8 mouse cellular contexts compared by ENCODE assay signal in genomic region chrX:71364062-71364461, GRCm38 (mm10). TPM values are rescaled to one million over a fixed set of nuclear protein-coding genes. Genes with fewer than 3 reads are reported as not detected.
DNase-seq lines count a peak whose midpoint lies in the region; ATAC-seq and TF ChIP-seq lines count a peak whose summit lies in the region.

No protein-coding gene starts in this region.

- peak overlapping the region; percentile 62 for H3K4me3 ChIP-seq in embryonic facial prominence, embryonic 13.5 days
- peak overlapping the region; percentile 60 for H3K4me3 ChIP-seq in intestine, embryonic 15.5 days (replicated peaks)
- peak overlapping the region; percentile 59 for H3K4me3 ChIP-seq in midbrain, postnatal 0 days (ENCODE audit: low read depth, low read length)

- peak overlapping the region; percentile 62 for H3K4me2 ChIP-seq in embryonic facial prominence, embryonic 13.5 days
- H3K4me2 ChIP-seq in intestine, embryonic 15.5 days (replicated peaks), result peak overlapping the region; percentile 61
- peak overlapping the region; percentile 51 for H3K4me2 ChIP-seq in midbrain, postnatal 0 days (ENCODE audit: low read depth, low read length, poor library complexity, severe bottlenecking)

- no peaks in the 10 kb centered on the region for H3K4me1 ChIP-seq in embryonic facial prominence, embryonic 13.5 days
- H3K4me1 ChIP-seq in intestine, embryonic 15.5 days (replicated peaks), result no peaks in the 10 kb centered on the region
- no peaks in the 10 kb centered on the region for H3K4me1 ChIP-seq in midbrain, postnatal 0 days (ENCODE audit: insufficient read depth, low read length)

- H3K9me3 ChIP-seq in embryonic facial prominence, embryonic 13.5 days, result no peaks in the 10 kb centered on the region
- no peaks in the 10 kb centered on the region for H3K9me3 ChIP-seq in intestine, embryonic 15.5 days
- no peaks in the 10 kb centered on the region for H3K9me3 ChIP-seq in midbrain, postnatal 0 days (ENCODE audit: low read length)

- no peak overlapping the region for H3K27ac ChIP-seq in embryonic facial prominence, embryonic 13.5 days
- no peak overlapping the region for H3K27ac ChIP-seq in intestine, embryonic 15.5 days
- H3K27ac ChIP-seq in midbrain, postnatal 0 days (ENCODE audit: low read depth, low read length), result no peak overlapping the region

- no peak overlapping the region for H3K9ac ChIP-seq in embryonic facial prominence, embryonic 13.5 days
- H3K9ac ChIP-seq in intestine, embryonic 15.5 days, result no peak overlapping the region
- no peak overlapping the region for H3K9ac ChIP-seq in midbrain, postnatal 0 days (replicated peaks; ENCODE audit: low read length, poor library complexity, severe bottlenecking)

- H3K27me3 ChIP-seq in embryonic facial prominence, embryonic 13.5 days, result no peaks in the 10 kb centered on the region
- no peaks in the 10 kb centered on the region for H3K27me3 ChIP-seq in intestine, embryonic 15.5 days (replicated peaks)
- no peaks in the 10 kb centered on the region for H3K27me3 ChIP-seq in midbrain, postnatal 0 days (ENCODE audit: insufficient read depth, low read length)

- DNase-seq in layer of hippocampus, adult 11-12 months (ENCODE audit: low spot score), result peak; percentile 18
- DNase-seq in layer of hippocampus, adult 9-10 months (ENCODE audit: low spot score), result no peak
- no peak for DNase-seq in midbrain, postnatal 0 days (ENCODE audit: low spot score)
- no peak for DNase-seq in cerebellum, postnatal 25 days
- no peak for DNase-seq in urinary bladder, adult 2 months (ENCODE audit: low spot score)
- DNase-seq in gastrocnemius, postnatal 10 days, result no peak

- H3K36me3 ChIP-seq in embryonic facial prominence, embryonic 13.5 days, result no peaks in the 10 kb centered on the region
- no peaks in the 10 kb centered on the region for H3K36me3 ChIP-seq in intestine, embryonic 15.5 days
- H3K36me3 ChIP-seq in midbrain, postnatal 0 days (ENCODE audit: insufficient read depth, low read length), result no peaks in the 10 kb centered on the region

- ATAC-seq in embryonic facial prominence, embryonic 13.5 days (ENCODE audit: insufficient number of reproducible peaks, insufficient read depth, low FRiP score, low TSS enrichment, low read depth), result no peak
- ATAC-seq in intestine, embryonic 15.5 days, result no peak
- no peak for ATAC-seq in midbrain, postnatal 0 days (ENCODE audit: low FRiP score)

- no peak for TF ChIP-seq CTCF in midbrain, postnatal 0 days (IDR thresholded peaks at IDR 0.05)

- WGBS in embryonic facial prominence, embryonic 13.5 days, result 71% methylated on average over 5 of the region's 5 CpGs
- WGBS in intestine, embryonic 15.5 days, result 63% methylated on average over 5 of the region's 5 CpGs
- 70% methylated on average over 5 of the region's 5 CpGs for WGBS in midbrain, postnatal 0 days

RNA-seq across cellular contexts. Expression of gene Mtmr1, which starts 0.5 kb away (rescaled TPM):
- 9.4 and 10.5 TPM in 2 replicates for polyA plus RNA-seq in embryonic facial prominence, embryonic 13.5 days (2015; fragmentation: Nextera tagmentation; extraction: Ambion mirVana)
- polyA plus RNA-seq in intestine, embryonic 15.5 days (2015; fragmentation: Nextera tagmentation; extraction: Ambion mirVana), result 11.5 and 12.5 TPM in 2 replicates
- total RNA-seq in midbrain, postnatal 0 days (2014; rRNA removed), result 27.7 and 36.5 TPM in 2 replicates
- 9.9 and 11.3 TPM in 2 replicates for polyA plus RNA-seq in midbrain, postnatal 0 days (2015; fragmentation: Nextera tagmentation; extraction: Ambion mirVana)
- polyA plus RNA-seq in urinary bladder, adult 2 months (2012; rRNA removed), result 27.8 and 40.6 TPM in 2 replicates
- total RNA-seq in gastrocnemius, postnatal 10 days (2021), result 10 to 100 TPM; 24.7 to 26.2 TPM
